Mouse (Mus musculus): ENCODE measurements at regions not wholly inside any gene's neighbourhood (a gene's known extent, or its start where the extent isn't known, plus 50 kb on each side); places are given as distances from the start of the nearest gene placed in this dataset.
A peak's percentile ranks its signal among the peaks of the same experiment; 100 is the strongest.

DNA sequence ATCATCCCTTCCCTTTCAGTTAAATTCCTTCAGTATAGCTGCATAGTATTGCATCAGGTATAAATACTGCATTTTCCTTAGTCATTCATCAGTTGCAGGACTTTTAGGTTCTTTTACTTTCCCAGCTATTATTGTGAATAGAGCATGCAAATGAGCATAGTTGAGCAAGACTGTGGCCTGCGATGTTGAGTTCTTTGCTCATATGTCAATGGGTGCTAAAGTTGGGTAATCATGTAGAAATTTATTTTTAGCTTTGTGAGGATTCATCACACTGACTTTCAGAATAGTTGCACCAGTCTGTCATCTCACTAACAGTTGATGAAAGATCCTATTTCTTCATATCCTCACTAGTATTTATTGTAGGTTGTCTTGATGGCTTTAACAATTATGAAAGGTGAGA lies 380.3 kb upstream of the Arrdc3 start:
- 73% methylated on average over 1 of the region's 1 CpGs for WGBS
- H3K9ac ChIP-seq = no peak overlapping the region
- no peaks in the 10 kb centered on the region for H3K9me3 ChIP-seq (ENCODE audit: low read length)
- H3K4me2 ChIP-seq (ENCODE audit: low read depth) = no peak overlapping the region
- no peaks in the 10 kb centered on the region for H3K27me3 ChIP-seq (ENCODE audit: insufficient read depth, low read length)
- H3K4me1 ChIP-seq (ENCODE audit: insufficient read depth) = no peaks in the 10 kb centered on the region
- no peak overlapping the region for H3K4me3 ChIP-seq (ENCODE audit: low read depth, low read length)
- ATAC-seq (no peak), DNase-seq (no peak)
- no peak overlapping the region for H3K27ac ChIP-seq (ENCODE audit: low read depth, low read length)
- TF ChIP-seq CTCF (IDR thresholded peaks at IDR 0.05; ENCODE audit: low read depth) = no peak
- H3K36me3 ChIP-seq (ENCODE audit: insufficient read depth) = no peaks in the 10 kb centered on the region

GRCm38 (mm10) chr13:80514171-80514981 lies 368.8 kb upstream of the Arrdc3 start:
- H3K27ac ChIP-seq (ENCODE audit: low read depth, low read length) = no peak overlapping the region
- H3K36me3 ChIP-seq (ENCODE audit: insufficient read depth) = no peaks in the 10 kb centered on the region
- no peak for DNase-seq
- H3K4me3 ChIP-seq (ENCODE audit: low read depth, low read length) = no peak overlapping the region
- H3K4me2 ChIP-seq (ENCODE audit: low read depth) = no peak overlapping the region
- ATAC-seq = peak; percentile 10; the same call in 1 of the 2 replicates
- no peaks in the 10 kb centered on the region for H3K27me3 ChIP-seq (ENCODE audit: insufficient read depth, low read length)
- 15% methylated on average over 3 of the region's 3 CpGs for WGBS
- TF ChIP-seq CTCF (IDR thresholded peaks at IDR 0.05; ENCODE audit: low read depth) = no peak
- no peaks in the 10 kb centered on the region for H3K9me3 ChIP-seq (ENCODE audit: low read length)
- H3K9ac ChIP-seq = no peak overlapping the region
- H3K4me1 ChIP-seq (ENCODE audit: insufficient read depth) = no peaks in the 10 kb centered on the region

DNA sequence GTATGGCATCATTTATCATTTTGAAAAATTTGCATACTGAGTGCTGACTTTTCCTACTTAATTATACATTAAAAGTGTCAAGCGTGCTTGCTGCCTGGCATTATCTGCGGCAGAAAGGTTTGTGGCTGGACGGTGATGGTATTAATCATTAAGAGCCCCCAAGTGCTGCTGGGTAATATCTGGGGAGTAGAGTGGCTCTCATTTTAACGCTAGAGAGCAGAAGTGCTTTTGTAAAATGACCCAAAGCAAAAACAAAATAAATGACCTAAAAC lies 368.3 kb upstream of the Arrdc3 start:
- Histone ChIP-seq H3K9me3 (ENCODE audit: low read length) (no peaks in the 10 kb centered on the region), H3K4me3 (ENCODE audit: low read depth, low read length) (no peak overlapping the region), H3K36me3 (ENCODE audit: insufficient read depth) (no peaks in the 10 kb centered on the region), H3K4me1 (ENCODE audit: insufficient read depth) (no peaks in the 10 kb centered on the region), H3K27me3 (ENCODE audit: insufficient read depth, low read length) (no peaks in the 10 kb centered on the region), H3K4me2 (ENCODE audit: low read depth) (no peak overlapping the region), H3K9ac (no peak overlapping the region), H3K27ac (ENCODE audit: low read depth, low read length) (no peak overlapping the region)
- TF ChIP-seq CTCF (IDR thresholded peaks at IDR 0.05; ENCODE audit: low read depth) = no peak
- DNase-seq (no peak), ATAC-seq (no peak)
- WGBS = 14% methylated on average over 4 of the region's 4 CpGs

DNA sequence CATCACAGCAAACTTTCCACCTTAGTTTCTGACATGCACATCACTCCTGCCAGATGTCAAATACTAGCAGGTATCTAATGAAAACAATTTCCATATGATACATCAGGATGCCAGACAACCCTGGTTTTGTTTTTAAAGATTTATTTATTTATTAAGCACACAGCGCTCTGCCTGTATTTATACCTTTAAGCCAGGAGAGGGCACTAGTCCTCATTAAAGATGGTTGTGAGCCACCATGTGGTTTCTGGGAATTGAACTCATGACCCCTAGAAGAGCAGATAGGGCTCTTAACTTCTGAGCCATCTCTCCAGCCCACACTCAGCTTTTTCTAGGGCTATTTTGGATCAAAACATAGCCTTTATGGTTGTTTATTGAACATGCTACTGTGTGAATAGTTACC lies 364.3 kb upstream of the Arrdc3 start:
- no peak for TF ChIP-seq CTCF (IDR thresholded peaks at IDR 0.05; ENCODE audit: low read depth)
- Histone ChIP-seq H3K4me2 (ENCODE audit: low read depth) (no peak overlapping the region), H3K9ac (no peak overlapping the region), H3K4me1 (ENCODE audit: insufficient read depth) (no peaks in the 10 kb centered on the region), H3K36me3 (ENCODE audit: insufficient read depth) (no peaks in the 10 kb centered on the region), H3K4me3 (ENCODE audit: low read depth, low read length) (no peak overlapping the region), H3K9me3 (ENCODE audit: low read length) (no peaks in the 10 kb centered on the region), H3K27ac (ENCODE audit: low read depth, low read length) (no peak overlapping the region), H3K27me3 (ENCODE audit: insufficient read depth, low read length) (no peaks in the 10 kb centered on the region)
- no peak for DNase-seq
- ATAC-seq = no peak
- 78% methylated on average over 1 of the region's 1 CpGs for WGBS

- no peak overlapping the region for H3K4me2 ChIP-seq (ENCODE audit: low read depth)
- ATAC-seq = peak; percentile 16; the same call in 1 of the 2 replicates
- peak; percentile 11 for DNase-seq
These were observed 363.4 kb upstream of the Arrdc3 start for GRCm38 (mm10) chr13:80519792-80520191.

DNA sequence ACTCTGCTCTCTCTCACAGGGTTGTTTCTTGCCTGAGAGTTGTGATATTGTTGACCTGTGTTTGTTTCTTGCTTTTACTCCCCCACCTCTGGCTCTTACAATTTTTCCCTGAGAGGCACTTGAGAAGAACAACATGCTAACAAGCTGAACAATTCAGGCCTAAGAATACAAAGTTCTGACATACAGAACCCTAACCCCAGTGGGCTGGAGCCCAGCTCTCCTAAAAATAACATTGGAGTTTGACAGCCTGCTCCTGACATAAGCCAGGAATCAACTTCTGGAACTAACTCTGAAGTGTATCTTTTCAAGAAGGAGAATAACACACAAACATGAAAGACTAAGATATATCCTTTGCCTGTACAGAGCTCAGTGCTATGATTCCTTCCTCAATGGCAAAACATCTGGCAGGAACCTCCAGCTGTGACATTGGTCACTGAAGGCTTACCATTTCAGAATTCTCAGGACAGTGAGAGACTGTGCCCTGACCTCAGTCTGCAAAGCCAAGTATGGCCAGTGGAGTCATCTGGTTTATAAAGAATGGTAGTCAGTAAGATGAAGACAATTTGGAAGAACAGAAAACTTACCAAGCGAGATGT lies 347.3 kb upstream of the Arrdc3 start:
- Histone ChIP-seq H3K27ac (ENCODE audit: low read depth, low read length) (no peak overlapping the region), H3K36me3 (ENCODE audit: insufficient read depth) (no peaks in the 10 kb centered on the region), H3K4me3 (ENCODE audit: low read depth, low read length) (no peak overlapping the region), H3K27me3 (ENCODE audit: insufficient read depth, low read length) (no peaks in the 10 kb centered on the region), H3K4me1 (ENCODE audit: insufficient read depth) (no peaks in the 10 kb centered on the region), H3K4me2 (ENCODE audit: low read depth) (no peak overlapping the region), H3K9ac (no peak overlapping the region), H3K9me3 (ENCODE audit: low read length) (no peaks in the 10 kb centered on the region)
- no peak for TF ChIP-seq CTCF (IDR thresholded peaks at IDR 0.05; ENCODE audit: low read depth)
- DNase-seq (no peak), ATAC-seq (no peak)
- 90% methylated on average over 1 of the region's 1 CpGs for WGBS

More at GRCm38 (mm10) chr13:80519792-80520191, 363.4 kb upstream of the Arrdc3 start:
- 59% methylated on average over 4 of the region's 4 CpGs for WGBS
- no peaks in the 10 kb centered on the region for H3K4me1 ChIP-seq (ENCODE audit: insufficient read depth)
- no peaks in the 10 kb centered on the region for H3K36me3 ChIP-seq (ENCODE audit: insufficient read depth)
- H3K27ac ChIP-seq (ENCODE audit: low read depth, low read length) = no peak overlapping the region
- no peak overlapping the region for H3K4me3 ChIP-seq (ENCODE audit: low read depth, low read length)
- H3K9ac ChIP-seq = no peak overlapping the region
- H3K27me3 ChIP-seq (ENCODE audit: insufficient read depth, low read length) = no peaks in the 10 kb centered on the region
- no peaks in the 10 kb centered on the region for H3K9me3 ChIP-seq (ENCODE audit: low read length)
- no peak for TF ChIP-seq CTCF (IDR thresholded peaks at IDR 0.05; ENCODE audit: low read depth)

GRCm38 (mm10) chr13:80544951-80545350 lies 338.2 kb upstream of the Arrdc3 start:
- Histone ChIP-seq H3K9me3 (ENCODE audit: low read length) (no peaks in the 10 kb centered on the region), H3K36me3 (ENCODE audit: insufficient read depth) (no peaks in the 10 kb centered on the region), H3K27me3 (ENCODE audit: insufficient read depth, low read length) (no peaks in the 10 kb centered on the region), H3K27ac (ENCODE audit: low read depth, low read length) (no peak overlapping the region), H3K4me1 (ENCODE audit: insufficient read depth) (no peaks in the 10 kb centered on the region), H3K4me3 (ENCODE audit: low read depth, low read length) (no peak overlapping the region), H3K4me2 (ENCODE audit: low read depth) (no peak overlapping the region), H3K9ac (no peak overlapping the region)
- DNase-seq = no peak
- ATAC-seq = no peak
- TF ChIP-seq CTCF (IDR thresholded peaks at IDR 0.05; ENCODE audit: low read depth) = no peak
- 84% methylated on average over 1 of the region's 1 CpGs for WGBS

All from forebrain, postnatal 0 days (tissue).